Mouse (Mus musculus) heart, embryonic 11.5 days (tissue): ENCODE data around the gene Vmn1r29. TPM values are rescaled to one million over a fixed set of nuclear protein-coding genes. Genes with fewer than 3 reads are reported as not detected.
"Not testable (repeated sequence)": the region's sequence is repeated elsewhere in the genome, so short reads cannot be mapped to it uniquely, and the experiment has no call there.

Source experiments
- ATAC-seq: fragments of 200-750 bp; cut with Nextera tagmentation; replicated peaks from 2 replicates; pipeline ENCODE4 v1.8.0; 2017; ENCODE audit warnings: moderate library complexity; ENCODE audit not compliant: insufficient number of reproducible peaks, low FRiP score, low TSS enrichment
- H3K27ac ChIP-seq: fragments of 300-500 bp; sonication (generic); 2 replicates; pipeline ENCODE4 v1.5.1; 2014; ENCODE audit warnings: mild to moderate bottlenecking, low read depth, low read length
- H3K27me3 ChIP-seq: fragments of 300-500 bp; sonication (generic); 2 replicates; pipeline ENCODE4 v1.6.1; 2014; ENCODE audit warnings: mild to moderate bottlenecking, low read length, mixed read lengths; ENCODE audit not compliant: control insufficient read depth, insufficient read depth
- H3K36me3 ChIP-seq: fragments of 300-500 bp; sonication (generic); 2 replicates; pipeline ENCODE4 v1.6.1; 2014; ENCODE audit warnings: mild to moderate bottlenecking, low read length, moderate library complexity, mixed read lengths; ENCODE audit not compliant: control insufficient read depth, insufficient read depth
- H3K4me1 ChIP-seq: fragments of 300-500 bp; sonication (generic); 2 replicates; pipeline ENCODE4 v1.6.1; 2014; ENCODE audit warnings: low read length; ENCODE audit not compliant: control insufficient read depth, insufficient read depth
- H3K4me2 ChIP-seq: fragments of 300-500 bp; sonication (generic); 2 replicates; pipeline ENCODE4 v1.6.1; 2014; ENCODE audit warnings: mild to moderate bottlenecking, moderate library complexity
- H3K4me3 ChIP-seq: fragments of 300-500 bp; sonication (generic); 2 replicates; pipeline ENCODE4 v1.5.1; 2014; ENCODE audit warnings: low read depth, low read length
- H3K9ac ChIP-seq: fragments of 300-500 bp; sonication (generic); 2 replicates; pipeline ENCODE4 v1.6.1; 2014; ENCODE audit warnings: mild to moderate bottlenecking, low read depth, low read length, moderate library complexity
- H3K9me3 ChIP-seq: fragments of 300-500 bp; sonication (generic); replicated peaks from 2 replicates; pipeline ENCODE4 v1.6.1; 2016; ENCODE audit warnings: low read length; ENCODE audit not compliant: control insufficient read depth
- whole genome bisulfite sequencing: fragments of 180-500 bp; shearing (Covaris S2); extraction: QIAGEN DNeasy Blood & Tissue Kit; methylation state at CpG from one replicate; pipeline ENCODE4 v1.1.7; 2014; ENCODE audit not compliant: insufficient replicate concordance; 5-methylcytosine and 5-hydroxymethylcytosine counted together
- polyA plus RNA-seq: library from polyadenylated mRNA; unstranded; fragments of >200 nt; fragmentation: Nextera tagmentation; extraction: Ambion mirVana; gene quantifications from 2 replicates; pipeline ENCODE4 v1.2.1, GENCODE M21; 2014

Gene Vmn1r29
- polyA plus RNA-seq: not detected in 2 replicates

- no peak for ATAC-seq
- Histone ChIP-seq H3K4me1 (no peaks in the 10 kb centered on the region), H3K4me3 (no peak within 1 kb of the TSS)
Measured at GRCm38 (mm10) chr6:58301249-58301648, at the start of gene Vmn1r29. TSS of gene Vmn1r29 (plus strand) at chr6:58301549.

GRCm38 (mm10) chr6:58261737-58262136 is 39.6 kb upstream of the Vmn1r29 start, which contains the start of gene Vmn1r28:
TSS of gene Vmn1r28 (plus strand) at chr6:58262037.
- ATAC-seq: no peak
- WGBS: 72% methylated on average over 1 of the region's 1 CpGs
- no peaks in the 10 kb centered on the region for H3K36me3 ChIP-seq
- H3K9ac ChIP-seq: no peak within 1 kb of the TSS
- H3K27ac ChIP-seq: no peak within 1 kb of the TSS
- no peak within 1 kb of the TSS for H3K4me2 ChIP-seq
- H3K9me3 ChIP-seq: no peaks in the 10 kb centered on the region
- no peaks in the 10 kb centered on the region for H3K4me1 ChIP-seq
- H3K27me3 ChIP-seq: no peaks in the 10 kb centered on the region
- H3K4me3 ChIP-seq: no peak within 1 kb of the TSS

More at GRCm38 (mm10) chr6:58301249-58301648, at the start of gene Vmn1r29:
- no peak within 1 kb of the TSS for H3K27ac ChIP-seq
- H3K27me3 ChIP-seq: no peaks in the 10 kb centered on the region
- H3K9ac ChIP-seq: no peak within 1 kb of the TSS
- H3K36me3 ChIP-seq: no peaks in the 10 kb centered on the region
- H3K4me2 ChIP-seq: no peak within 1 kb of the TSS
- H3K9me3 ChIP-seq: no peaks in the 10 kb centered on the region

- WGBS: 81% methylated on average over 1 of the region's 1 CpGs
- not testable (repeated sequence) for H3K36me3 ChIP-seq, H3K27me3 ChIP-seq, H3K27ac ChIP-seq, H3K4me1 ChIP-seq, H3K9ac ChIP-seq, ATAC-seq, H3K9me3 ChIP-seq, H3K4me2 ChIP-seq, H3K4me3 ChIP-seq
Measured at GRCm38 (mm10) chr6:58279661-58280060, 21.7 kb upstream of the Vmn1r29 start.

GRCm38 (mm10) chr6:58292201-58292600 is 9.1 kb upstream of the Vmn1r29 start:
- H3K27ac ChIP-seq: no peak overlapping the region
- no peak for ATAC-seq
- no peak overlapping the region for H3K4me2 ChIP-seq
- H3K4me1 ChIP-seq: no peaks in the 10 kb centered on the region
- H3K9me3 ChIP-seq: no peaks in the 10 kb centered on the region
- H3K27me3 ChIP-seq: no peaks in the 10 kb centered on the region
- H3K9ac ChIP-seq: no peak overlapping the region
- no peak overlapping the region for H3K4me3 ChIP-seq
- H3K36me3 ChIP-seq: no peaks in the 10 kb centered on the region
- WGBS: 68% methylated on average over 2 of the region's 2 CpGs

- H3K27ac ChIP-seq, ATAC-seq, H3K36me3 ChIP-seq, H3K27me3 ChIP-seq, H3K4me2 ChIP-seq, H3K9me3 ChIP-seq, H3K4me3 ChIP-seq, H3K9ac ChIP-seq, H3K4me1 ChIP-seq: not testable (repeated sequence)
- WGBS: 72% methylated on average over 19 of the region's 19 CpGs
Measured at GRCm38 (mm10) chr6:58298511-58298910, 2.8 kb upstream of the Vmn1r29 start.

GRCm38 (mm10) chr6:58330686-58331085 is 29.3 kb downstream of the Vmn1r29 start:
- H3K27me3 ChIP-seq, H3K4me2 ChIP-seq, H3K36me3 ChIP-seq, ATAC-seq, H3K27ac ChIP-seq, H3K9me3 ChIP-seq, H3K9ac ChIP-seq, H3K4me3 ChIP-seq, H3K4me1 ChIP-seq: not testable (repeated sequence)
- WGBS: 73% methylated on average over 17 of the region's 17 CpGs

Other genes starting within 250 kb of the Vmn1r29 start
- gene Vmn1r27, start 82.7 kb upstream of the Vmn1r29 start, polyA plus RNA-seq: not detected in 2 replicates
- gene Vmn1r28, start 39.5 kb upstream of the Vmn1r29 start, polyA plus RNA-seq: not detected in 2 replicates
- gene Vmn1r30, start 141.8 kb downstream of the Vmn1r29 start, polyA plus RNA-seq: not detected in 2 replicates
- gene Vmn1r31, start 173.8 kb downstream of the Vmn1r29 start, polyA plus RNA-seq: not detected in 2 replicates